Mouse (Mus musculus) hindbrain, postnatal 0 days (tissue): ENCODE results near the gene Ccdc106. TPM values are rescaled to one million over a fixed set of nuclear protein-coding genes. Genes with fewer than 3 reads are reported as not detected.

Experiments
- ATAC-seq: fragments of 200-750 bp; cut with Nextera tagmentation; 2 replicates; pipeline ENCODE4 v1.8.0; 2017; ENCODE audit warnings: mild to moderate bottlenecking, moderate TSS enrichment, moderate library complexity
- DNase-seq: peaks from one replicate; pipeline ENCODE4 v3.0.0-alpha.2; 2015; ENCODE audit warnings: low spot score
- H3K27ac ChIP-seq: fragments of 300-500 bp; sonication (generic); 2 replicates; pipeline ENCODE4 v1.5.1; 2014; ENCODE audit warnings: mild to moderate bottlenecking
- H3K27me3 ChIP-seq: fragments of 300-500 bp; sonication (generic); 2 replicates; pipeline ENCODE4 v1.6.1; 2014; ENCODE audit warnings: low read length, mixed read lengths; ENCODE audit not compliant: insufficient read depth
- H3K36me3 ChIP-seq: fragments of 300-500 bp; sonication (generic); 2 replicates; pipeline ENCODE4 v1.6.1; 2014; ENCODE audit warnings: low read length, mixed read lengths; ENCODE audit not compliant: insufficient read depth
- H3K4me1 ChIP-seq: fragments of 300-500 bp; sonication (generic); 2 replicates; pipeline ENCODE4 v1.6.1; 2014; ENCODE audit warnings: antibody characterized with exemption, low read length, mixed read lengths; ENCODE audit not compliant: insufficient read depth
- H3K4me2 ChIP-seq: fragments of 300-500 bp; sonication (generic); 2 replicates; pipeline ENCODE4 v1.6.1; 2014; ENCODE audit warnings: low read depth, mild to moderate bottlenecking, low read length, moderate library complexity, mixed read lengths
- H3K4me3 ChIP-seq: fragments of 300-500 bp; sonication (generic); 2 replicates; pipeline ENCODE4 v1.5.1; 2014; ENCODE audit warnings: low read length
- H3K9ac ChIP-seq: fragments of 300-500 bp; sonication (generic); replicated peaks from 2 replicates; pipeline ENCODE4 v1.6.1; 2014; ENCODE audit warnings: mild to moderate bottlenecking, low read length, moderate library complexity, mixed read lengths
- H3K9me3 ChIP-seq: fragments of 300-500 bp; sonication (generic); 2 replicates; pipeline ENCODE4 v1.6.1; 2016; ENCODE audit warnings: low read length, mixed read lengths
- CTCF ChIP-seq: IDR thresholded peaks from 2 replicates; pipeline ENCODE4 v1.5.1; 2016; ENCODE audit warnings: antibody characterized with exemption, control low read depth, low read depth
- WGBS: fragments of 180-500 bp; shearing (Covaris S2); extraction: QIAGEN DNeasy Blood & Tissue Kit; methylation state at CpG from one replicate; pipeline ENCODE4 v1.1.7; 2014; 5-methylcytosine and 5-hydroxymethylcytosine counted together
- polyA plus RNA-seq: library from polyadenylated mRNA; unstranded; fragments of >200 nt; fragmentation: Nextera tagmentation; extraction: Ambion mirVana; gene quantifications from 2 replicates; pipeline ENCODE4 v1.2.1, GENCODE M21; 2015
- total RNA-seq: library from RNA; depleted of rRNA; stranded (reverse); fragments of >200 nt; gene quantifications from 2 replicates; pipeline ENCODE4 v1.2.3, GENCODE M21; 2014

Ccdc106 gene
- total and polyA plus RNA-seq, 2 experiments from 2014 or later = 61.6 to 76.5 TPM

- Histone ChIP-seq H3K27me3 (no peaks in the 10 kb centered on the region), H3K9me3 (no peaks in the 10 kb centered on the region), H3K4me1 (peaks cover under 1% of the 10 kb centered on the region; the same call in 1 of the 2 replicates), H3K36me3 (peaks cover 8% of the 10 kb centered on the region; the same call in 1 of the 2 replicates), H3K27ac (no peak overlapping the region), H3K9ac (no peak overlapping the region), H3K4me3 (no peak overlapping the region), H3K4me2 (no peak overlapping the region)
- TF ChIP-seq CTCF = no peak
- WGBS = 61% methylated on average over 5 of the region's 5 CpGs
- ATAC-seq = no peak
- no peak for DNase-seq
Measured at GRCm38 (mm10) chr7:5086921-5087440, 66.6 kb downstream of the Ccdc106 start.

- no peak for ATAC-seq
- no peaks in the 10 kb centered on the region for H3K9me3 ChIP-seq
- no peak overlapping the region for H3K9ac ChIP-seq
- no peaks in the 10 kb centered on the region for H3K27me3 ChIP-seq
- no peak overlapping the region for H3K4me3 ChIP-seq
- whole genome bisulfite sequencing = 72% methylated on average over 4 of the region's 4 CpGs
- no peak for TF ChIP-seq CTCF
- no peaks in the 10 kb centered on the region for H3K4me1 ChIP-seq
- H3K4me2 ChIP-seq = no peak overlapping the region
- no peak overlapping the region for H3K27ac ChIP-seq
- DNase-seq = no peak
- H3K36me3 ChIP-seq = peaks cover 8% of the 10 kb centered on the region; the same call in 1 of the 2 replicates
Measured at GRCm38 (mm10) chr7:5087886-5088285, 67.5 kb downstream of the Ccdc106 start.

DNA sequence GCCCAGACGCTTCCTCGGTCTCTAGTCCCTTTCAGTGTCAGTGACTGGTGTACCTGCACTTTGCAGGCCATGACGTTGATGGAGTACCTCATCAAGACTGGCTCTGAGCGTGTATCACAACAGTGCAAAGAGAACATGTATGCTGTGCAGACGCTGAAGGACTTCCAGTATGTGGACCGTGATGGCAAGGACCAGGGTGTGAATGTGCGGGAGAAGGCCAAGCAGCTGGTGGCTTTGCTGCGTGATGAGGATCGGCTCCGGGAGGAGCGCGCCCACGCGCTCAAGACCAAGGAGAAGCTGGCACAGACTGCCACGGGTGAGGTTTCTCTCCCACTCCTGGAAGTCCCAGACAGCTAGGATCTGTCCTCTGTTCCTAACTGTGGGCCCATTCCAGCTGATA is 69.5 kb downstream of the Ccdc106 start:
- H3K36me3 ChIP-seq = peaks cover 16% of the 10 kb centered on the region
- H3K4me3 ChIP-seq = no peak overlapping the region
- no peak for DNase-seq

GRCm38 (mm10) chr7:5091008-5091728 is 70.8 kb downstream of the Ccdc106 start:
- H3K4me1 ChIP-seq = no peaks in the 10 kb centered on the region
- ATAC-seq (no peak), DNase-seq (no peak)
- no peaks in the 10 kb centered on the region for H3K27me3 ChIP-seq
- H3K36me3 ChIP-seq = peaks cover 29% of the 10 kb centered on the region
- H3K4me3 ChIP-seq = no peak overlapping the region
- H3K4me2 ChIP-seq = no peak overlapping the region
- TF ChIP-seq CTCF = no peak
- 93% methylated on average over 15 of the region's 15 CpGs for WGBS
- H3K27ac ChIP-seq = no peak overlapping the region
- no peak overlapping the region for H3K9ac ChIP-seq
- no peaks in the 10 kb centered on the region for H3K9me3 ChIP-seq

More for the DNA sequence above, 69.5 kb downstream of the Ccdc106 start:
- Histone ChIP-seq H3K9me3 (no peaks in the 10 kb centered on the region), H3K4me1 (no peaks in the 10 kb centered on the region), H3K27ac (no peak overlapping the region), H3K27me3 (no peaks in the 10 kb centered on the region), H3K9ac (no peak overlapping the region), H3K4me2 (no peak overlapping the region)
- no peak for TF ChIP-seq CTCF
- no peak for ATAC-seq
- 96% methylated on average over 15 of the region's 15 CpGs for WGBS

- WGBS = 89% methylated on average over 6 of the region's 6 CpGs
- Histone ChIP-seq H3K9me3 (no peaks in the 10 kb centered on the region), H3K9ac (no peak overlapping the region), H3K27ac (no peak overlapping the region), H3K27me3 (no peaks in the 10 kb centered on the region), H3K4me3 (no peak overlapping the region), H3K36me3 (peaks cover 33% of the 10 kb centered on the region), H3K4me2 (no peak overlapping the region), H3K4me1 (no peaks in the 10 kb centered on the region)
- TF ChIP-seq CTCF = no peak
- DNase-seq (no peak), ATAC-seq (no peak)
Measured at GRCm38 (mm10) chr7:5092381-5092780, 72.0 kb downstream of the Ccdc106 start.

DNA sequence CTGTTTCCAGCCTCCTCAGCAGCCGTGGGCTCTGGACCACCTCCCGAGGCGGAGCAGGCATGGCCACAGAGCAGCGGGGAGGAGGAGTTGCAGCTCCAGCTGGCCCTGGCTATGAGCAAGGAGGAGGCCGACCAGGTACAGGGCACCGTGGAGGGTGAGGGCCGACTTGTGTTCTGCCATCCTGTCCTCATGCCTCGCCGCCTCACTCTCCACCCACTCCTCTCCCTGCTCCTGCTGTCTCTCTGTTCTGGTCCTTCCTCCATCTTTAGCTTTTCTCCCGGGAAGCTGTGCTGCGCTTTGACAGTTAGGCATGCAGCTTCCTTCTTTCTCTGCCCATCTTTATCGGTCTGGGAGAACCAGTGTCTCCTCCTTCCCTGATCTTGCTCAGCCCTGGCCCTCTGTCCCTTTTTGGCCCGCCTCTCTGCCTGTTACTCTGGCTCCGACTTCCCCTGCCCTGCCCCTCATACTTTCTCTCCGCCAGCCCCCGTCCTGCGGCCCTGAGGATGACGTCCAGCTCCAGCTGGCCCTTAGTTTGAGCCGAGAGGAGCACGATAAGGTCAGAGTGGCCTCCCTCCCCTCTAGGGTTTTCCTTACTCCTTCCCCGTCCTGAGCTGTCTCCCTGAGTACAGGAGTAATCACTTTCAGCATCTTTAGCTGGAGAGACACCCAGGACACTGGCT is 72.6 kb downstream of the Ccdc106 start:
- DNase-seq = no peak
- no peak overlapping the region for H3K4me2 ChIP-seq
- no peaks in the 10 kb centered on the region for H3K9me3 ChIP-seq
- no peak overlapping the region for H3K9ac ChIP-seq
- H3K4me3 ChIP-seq = no peak overlapping the region
- H3K36me3 ChIP-seq = peaks cover 39% of the 10 kb centered on the region
- no peaks in the 10 kb centered on the region for H3K27me3 ChIP-seq
- ATAC-seq = no peak
- TF ChIP-seq CTCF = no peak
- WGBS = 86% methylated on average over 19 of the region's 21 CpGs
- H3K4me1 ChIP-seq = no peaks in the 10 kb centered on the region
- H3K27ac ChIP-seq = no peak overlapping the region
